Mouse (Mus musculus): ENCODE results near the gene Hist2h3b. TPM values are rescaled to one million over a fixed set of nuclear protein-coding genes. Genes with fewer than 3 reads are reported as not detected.

The Hist2h3b gene
- polyA plus RNA-seq, 1 experiment = 10.1 TPM

DNA sequence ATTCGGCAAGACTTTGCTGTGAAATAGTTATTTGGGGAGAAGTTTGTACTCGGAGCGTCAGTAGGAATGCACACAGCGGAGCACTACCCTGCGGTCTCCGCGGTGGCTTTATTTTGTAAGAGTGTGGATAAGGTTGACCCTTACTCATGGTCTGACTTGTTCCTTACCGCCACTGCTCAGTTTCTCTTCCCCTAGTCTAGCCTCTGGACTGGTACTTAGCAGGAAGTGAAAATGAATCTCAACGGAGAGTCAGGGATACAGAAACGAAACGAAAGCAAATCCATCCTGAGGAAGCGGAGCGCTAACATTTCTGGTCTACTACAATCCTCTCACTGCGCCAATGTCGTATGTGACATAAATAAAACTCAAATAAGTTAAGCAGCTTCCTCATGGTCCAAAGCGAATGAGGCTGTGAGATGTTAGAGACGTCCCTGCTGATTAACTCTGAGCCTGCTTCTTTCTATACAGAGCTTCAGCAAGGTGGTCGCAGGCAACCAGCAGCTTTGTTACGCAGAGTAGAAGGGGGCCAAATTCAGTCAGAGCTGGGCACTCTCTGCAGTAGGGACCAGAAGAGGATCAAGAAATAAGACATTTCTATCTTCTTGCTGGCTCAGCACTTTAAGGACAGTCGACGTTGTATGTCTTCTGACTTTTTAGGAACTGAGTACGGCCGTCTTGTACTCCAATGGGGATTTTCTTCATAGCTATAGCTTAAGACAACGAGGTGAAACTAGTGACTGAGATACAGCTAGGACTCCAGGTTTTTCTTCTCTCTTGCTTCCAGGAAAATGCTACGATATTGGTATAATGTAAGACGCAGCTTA is 32.5 kb downstream of the Hist2h3b start:
- DNase-seq = peak; percentile 35
- H3K27ac ChIP-seq (ENCODE audit: insufficient read depth, low read depth, low read length) = no peak overlapping the region
- no peaks in the 10 kb centered on the region; the same call in 1 of the 2 replicates for H3K27me3 ChIP-seq (replicated peaks; ENCODE audit: control insufficient read depth, insufficient read depth, low read length)
- H3K36me3 ChIP-seq (ENCODE audit: control insufficient read depth, insufficient read depth, low read length) = no peaks in the 10 kb centered on the region
- no peaks in the 10 kb centered on the region for H3K4me1 ChIP-seq (ENCODE audit: control insufficient read depth, insufficient read depth, low read length)
- peak overlapping the region; percentile 39 for H3K4me3 ChIP-seq (ENCODE audit: insufficient read depth, low read depth, low read length)
- WGBS = 63% methylated on average over 26 of the region's 26 CpGs
- TF ChIP-seq POLR2A (IDR thresholded peaks at IDR 0.05; ENCODE audit: low read depth, low read length) (no peak), CTCF (conservative IDR thresholded peaks at IDR 0.05; ENCODE audit: insufficient read depth, insufficient read length, low read depth, low read length) (no peak)

DNA sequence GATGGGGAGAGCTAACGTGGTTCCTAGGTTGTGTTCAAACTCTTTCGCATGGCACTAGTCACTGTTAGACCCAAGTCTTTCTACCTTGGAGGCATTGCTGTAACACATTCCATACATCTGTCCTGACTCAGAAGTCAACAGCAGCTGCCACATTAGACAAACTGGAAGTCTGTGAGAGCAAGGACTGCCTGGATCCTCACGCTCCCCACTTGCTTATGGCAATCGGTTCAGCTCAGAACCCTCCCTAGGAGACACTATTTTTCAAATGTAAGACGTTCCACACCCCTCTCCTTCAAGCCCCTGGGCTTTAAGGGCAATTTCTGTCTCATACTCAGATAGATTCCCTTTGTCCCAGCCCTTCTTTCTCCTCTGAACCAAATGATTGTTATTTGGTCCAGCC is 33.6 kb downstream of the Hist2h3b start:
- Histone ChIP-seq H3K4me3 (ENCODE audit: insufficient read depth, low read depth, low read length) (no peak overlapping the region), H3K36me3 (ENCODE audit: control insufficient read depth, insufficient read depth, low read length) (no peaks in the 10 kb centered on the region), H3K4me1 (ENCODE audit: control insufficient read depth, insufficient read depth, low read length) (no peaks in the 10 kb centered on the region), H3K27ac (ENCODE audit: insufficient read depth, low read depth, low read length) (no peak overlapping the region), H3K27me3 (replicated peaks; ENCODE audit: control insufficient read depth, insufficient read depth, low read length) (no peaks in the 10 kb centered on the region)
- WGBS = 86% methylated on average over 5 of the region's 5 CpGs
- DNase-seq = no peak
- no peak for TF ChIP-seq CTCF (conservative IDR thresholded peaks at IDR 0.05; ENCODE audit: insufficient read depth, insufficient read length, low read depth, low read length)
- TF ChIP-seq POLR2A (IDR thresholded peaks at IDR 0.05; ENCODE audit: low read depth, low read length) = no peak

DNA sequence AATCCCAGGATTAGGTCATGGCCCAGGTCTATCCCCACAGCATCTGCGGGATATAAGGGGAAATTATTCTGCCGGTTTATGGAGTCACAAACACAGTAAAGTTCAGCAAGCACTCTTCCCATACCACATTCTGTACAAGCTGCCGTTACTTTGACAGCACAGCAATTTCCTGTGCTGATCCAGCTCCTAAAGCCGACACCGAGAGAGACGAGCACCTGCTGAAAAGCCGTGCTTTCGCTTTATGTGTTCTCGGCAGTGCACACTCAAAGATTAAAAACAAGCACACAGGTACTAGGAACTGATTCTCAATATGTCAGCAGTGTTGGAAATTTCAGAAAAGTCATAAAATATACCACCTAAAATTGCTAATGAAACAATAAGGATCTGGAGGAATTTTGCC is 38.1 kb downstream of the Hist2h3b start:
- no peak overlapping the region for H3K4me3 ChIP-seq (ENCODE audit: insufficient read depth, low read depth, low read length)
- H3K27ac ChIP-seq (ENCODE audit: insufficient read depth, low read depth, low read length) = no peak overlapping the region
- DNase-seq = no peak
- H3K36me3 ChIP-seq (ENCODE audit: control insufficient read depth, insufficient read depth, low read length) = no peaks in the 10 kb centered on the region
- TF ChIP-seq CTCF (conservative IDR thresholded peaks at IDR 0.05; ENCODE audit: insufficient read depth, insufficient read length, low read depth, low read length) = no peak
- TF ChIP-seq POLR2A (IDR thresholded peaks at IDR 0.05; ENCODE audit: low read depth, low read length) = no peak
- no peaks in the 10 kb centered on the region; the same call in 1 of the 2 replicates for H3K27me3 ChIP-seq (replicated peaks; ENCODE audit: control insufficient read depth, insufficient read depth, low read length)
- WGBS = 56% methylated on average over 9 of the region's 9 CpGs
- H3K4me1 ChIP-seq (ENCODE audit: control insufficient read depth, insufficient read depth, low read length) = no peaks in the 10 kb centered on the region

DNA sequence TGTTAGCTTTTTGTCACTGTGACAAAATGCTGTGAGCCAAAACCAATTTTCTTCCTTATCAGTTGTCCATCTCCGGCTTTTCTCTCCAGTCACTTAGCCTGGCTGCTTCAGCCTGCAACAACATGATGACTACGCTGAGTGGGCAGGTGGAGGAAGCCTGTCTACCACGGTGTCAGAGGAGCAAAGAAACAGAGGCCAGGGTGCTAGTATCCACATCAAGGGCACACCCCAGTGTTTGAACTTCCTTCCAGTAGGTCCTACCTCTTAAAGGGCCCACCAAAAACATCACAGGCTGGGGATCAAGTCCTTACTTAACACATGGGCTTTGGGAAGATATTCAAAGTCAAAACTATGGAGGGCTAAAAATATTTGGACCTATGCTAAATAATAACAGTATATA is 41.0 kb downstream of the Hist2h3b start:
- Histone ChIP-seq H3K4me3 (ENCODE audit: insufficient read depth, low read depth, low read length) (no peak overlapping the region), H3K27me3 (replicated peaks; ENCODE audit: control insufficient read depth, insufficient read depth, low read length) (no peaks in the 10 kb centered on the region; the same call in 1 of the 2 replicates), H3K36me3 (ENCODE audit: control insufficient read depth, insufficient read depth, low read length) (no peaks in the 10 kb centered on the region), H3K4me1 (ENCODE audit: control insufficient read depth, insufficient read depth, low read length) (no peaks in the 10 kb centered on the region), H3K27ac (ENCODE audit: insufficient read depth, low read depth, low read length) (no peak overlapping the region)
- WGBS = 50% methylated on average over 3 of the region's 3 CpGs
- TF ChIP-seq CTCF (conservative IDR thresholded peaks at IDR 0.05; ENCODE audit: insufficient read depth, insufficient read length, low read depth, low read length) = no peak
- no peak for TF ChIP-seq POLR2A (IDR thresholded peaks at IDR 0.05; ENCODE audit: low read depth, low read length)
- DNase-seq = no peak

DNA sequence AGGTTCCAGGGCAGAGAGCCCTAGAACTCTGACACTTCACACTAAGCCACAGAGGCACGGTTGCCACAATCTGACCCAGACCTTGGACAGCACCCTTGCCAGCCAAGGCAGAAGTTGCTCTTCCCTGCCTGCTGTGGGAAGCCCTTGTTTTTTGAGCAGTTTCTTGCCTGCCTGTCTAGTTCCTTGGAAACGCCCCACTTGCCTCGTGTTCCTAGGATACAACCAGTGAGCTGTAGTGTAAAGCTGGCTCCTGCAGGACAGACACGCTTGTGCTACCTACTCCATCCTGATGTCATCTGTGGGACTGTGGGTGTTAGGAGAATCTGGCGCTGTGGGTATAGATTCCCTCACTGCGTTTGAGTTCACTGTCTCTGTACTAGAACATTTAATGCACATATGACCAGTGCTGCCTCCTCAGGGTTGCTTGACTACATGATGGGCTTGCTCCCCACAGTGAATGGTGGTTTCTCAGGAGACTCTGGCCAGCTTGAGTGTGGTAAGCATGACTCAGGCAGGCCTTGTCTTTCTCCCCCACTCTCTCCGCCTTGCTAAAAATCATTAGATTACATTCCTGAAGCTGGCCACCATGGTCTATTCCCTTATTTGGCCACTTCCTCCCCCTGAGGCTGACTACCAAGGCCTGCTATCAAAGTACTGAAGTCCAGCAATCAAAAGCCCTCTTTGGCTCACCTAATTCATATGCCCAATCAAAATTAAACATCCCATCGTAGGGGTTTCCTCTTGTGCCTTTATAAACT is 44.1 kb downstream of the Hist2h3b start:
- Histone ChIP-seq H3K4me1 (ENCODE audit: control insufficient read depth, insufficient read depth, low read length) (no peaks in the 10 kb centered on the region), H3K27ac (ENCODE audit: insufficient read depth, low read depth, low read length) (no peak overlapping the region), H3K36me3 (ENCODE audit: control insufficient read depth, insufficient read depth, low read length) (no peaks in the 10 kb centered on the region), H3K4me3 (ENCODE audit: insufficient read depth, low read depth, low read length) (no peak overlapping the region), H3K27me3 (replicated peaks; ENCODE audit: control insufficient read depth, insufficient read depth, low read length) (no peaks in the 10 kb centered on the region; the same call in 1 of the 2 replicates)
- DNase-seq = no peak
- 55% methylated on average over 8 of the region's 8 CpGs for WGBS
- TF ChIP-seq POLR2A (IDR thresholded peaks at IDR 0.05; ENCODE audit: low read depth, low read length) = no peak
- TF ChIP-seq CTCF (conservative IDR thresholded peaks at IDR 0.05; ENCODE audit: insufficient read depth, insufficient read length, low read depth, low read length) = no peak

Other genes with a start within 250 kb of the Hist2h3b start
- gene Vps45, start 210.2 kb upstream of the Hist2h3b start, polyA plus RNA-seq (2012; rRNA removed) = 6.7 and 7.9 TPM in 2 replicates
- 10.1 and 15.0 TPM in 2 replicates for gene Otud7b, start 164.1 kb upstream of the Hist2h3b start, polyA plus RNA-seq (2012; rRNA removed)
- 56.8 and 65.7 TPM in 2 replicates for gene Mtmr11, start 106.7 kb upstream of the Hist2h3b start, polyA plus RNA-seq (2012; rRNA removed)
- 52.6 and 57.3 TPM in 2 replicates for gene Sf3b4, start 96.3 kb upstream of the Hist2h3b start, polyA plus RNA-seq (2012; rRNA removed)
- 20.8 and 27.3 TPM in 2 replicates for gene Sv2a, start 87.5 kb upstream of the Hist2h3b start, polyA plus RNA-seq (2012; rRNA removed)
- 67.8 and 79.8 TPM in 2 replicates for gene Bola1, start 48.9 kb upstream of the Hist2h3b start, polyA plus RNA-seq (2012; rRNA removed)
- 0.66 and 1.7 TPM in 2 replicates for gene Hist2h2ab, start 48.8 kb upstream of the Hist2h3b start, polyA plus RNA-seq (2012; rRNA removed)
- gene Hist2h2ac, start 47.8 kb upstream of the Hist2h3b start, polyA plus RNA-seq (2012; rRNA removed) = 3.7 and 6.3 TPM in 2 replicates
- gene Hist2h2be, start 47.5 kb upstream of the Hist2h3b start, polyA plus RNA-seq (2012; rRNA removed) = 5.1 and 6.0 TPM in 2 replicates
- gene Hist2h3c2, start 29.5 kb upstream of the Hist2h3b start, polyA plus RNA-seq (2012; rRNA removed) = 8.6 and 12.9 TPM in 2 replicates
- gene Hist2h2aa2, start 28.4 kb upstream of the Hist2h3b start, polyA plus RNA-seq (2012; rRNA removed) = 162 and 196 TPM in 2 replicates
- 285 and 388 TPM in 2 replicates for gene Hist2h2aa1, start 23.2 kb upstream of the Hist2h3b start, polyA plus RNA-seq (2012; rRNA removed)
- gene Hist2h3c1, start 22.0 kb upstream of the Hist2h3b start, polyA plus RNA-seq (2012; rRNA removed) = not detected in 2 replicates
- 1.5 and 2.7 TPM in 2 replicates for gene Hist2h4, start 5.3 kb upstream of the Hist2h3b start, polyA plus RNA-seq (2012; rRNA removed)
- 0.97 and 1.1 TPM in 2 replicates for gene Hist2h2bb, start 1.1 kb downstream of the Hist2h3b start, polyA plus RNA-seq (2012; rRNA removed)
- 1.3 TPM in 2 replicates for gene Fcgr1, start 25.3 kb downstream of the Hist2h3b start, polyA plus RNA-seq (2012; rRNA removed)
- 0.08 and 0.14 TPM in 2 replicates for gene BC107364, start 183.7 kb downstream of the Hist2h3b start, polyA plus RNA-seq (2012; rRNA removed)